Mouse (Mus musculus) neural tube, embryonic 15.5 days (tissue): ENCODE measurements around the gene Olfr1222. TPM values are rescaled to one million over a fixed set of nuclear protein-coding genes. Genes with fewer than 3 reads are reported as not detected.

Experiments used
- polyA plus RNA-seq: library from polyadenylated mRNA; unstranded; fragments of >200 nt; fragmentation: Nextera tagmentation; extraction: Ambion mirVana; gene quantifications from 2 replicates; pipeline ENCODE4 v1.2.1, GENCODE M21; 2015

Gene Olfr1222
- polyA plus RNA-seq, 1 experiment from 2014 or later = not detected

Other genes with a start within 250 kb of the Olfr1222 start
- gene Olfr1208, start 230.7 kb downstream of the Olfr1222 start, polyA plus RNA-seq = not detected in 2 replicates
- gene Olfr1209, start 217.9 kb downstream of the Olfr1222 start, polyA plus RNA-seq = not detected in 2 replicates
- gene Olfr1211, start 194.9 kb downstream of the Olfr1222 start, polyA plus RNA-seq = not detected in 2 replicates
- not detected in 2 replicates for gene Olfr1212, start 179.1 kb downstream of the Olfr1222 start, polyA plus RNA-seq
- gene Gm13762, start 152.8 kb downstream of the Olfr1222 start, polyA plus RNA-seq = not detected in 2 replicates
- not detected in 2 replicates for gene Olfr1214, start 140.4 kb downstream of the Olfr1222 start, polyA plus RNA-seq
- gene Olfr1215, start 126.1 kb downstream of the Olfr1222 start, polyA plus RNA-seq = not detected in 2 replicates
- gene Olfr1216, start 114.7 kb downstream of the Olfr1222 start, polyA plus RNA-seq = not detected in 2 replicates
- not detected in 2 replicates for gene Olfr1217, start 101.0 kb downstream of the Olfr1222 start, polyA plus RNA-seq
- gene Olfr1218, start 71.9 kb downstream of the Olfr1222 start, polyA plus RNA-seq = not detected in 2 replicates
- not detected in 2 replicates for gene Olfr1219, start 49.5 kb downstream of the Olfr1222 start, polyA plus RNA-seq
- not detected in 2 replicates for gene Olfr1220, start 26.2 kb downstream of the Olfr1222 start, polyA plus RNA-seq
- not detected in 2 replicates for gene Olfr1221, start 15.8 kb downstream of the Olfr1222 start, polyA plus RNA-seq
- gene Olfr1223, start 18.5 kb upstream of the Olfr1222 start, polyA plus RNA-seq = not detected in 2 replicates
- not detected in 2 replicates for gene Olfr1224-ps1, start 31.0 kb upstream of the Olfr1222 start, polyA plus RNA-seq
- not detected in 2 replicates for gene Olfr1225, start 41.6 kb upstream of the Olfr1222 start, polyA plus RNA-seq
- gene Olfr1226, start 67.0 kb upstream of the Olfr1222 start, polyA plus RNA-seq = not detected in 2 replicates
- not detected in 2 replicates for gene Olfr1228, start 121.0 kb upstream of the Olfr1222 start, polyA plus RNA-seq
- gene Olfr1229, start 155.0 kb upstream of the Olfr1222 start, polyA plus RNA-seq = not detected in 2 replicates
- gene Olfr1230, start 164.2 kb upstream of the Olfr1222 start, polyA plus RNA-seq = not detected in 2 replicates
- not detected in 2 replicates for gene Olfr1231, start 174.0 kb upstream of the Olfr1222 start, polyA plus RNA-seq
- not detected in 2 replicates for gene Olfr1232, start 196.6 kb upstream of the Olfr1222 start, polyA plus RNA-seq
- not detected in 2 replicates for gene Olfr1233, start 209.3 kb upstream of the Olfr1222 start, polyA plus RNA-seq
- gene Olfr1234, start 231.8 kb upstream of the Olfr1222 start, polyA plus RNA-seq = not detected in 2 replicates